Mouse (Mus musculus) adrenal gland, adult 8-10 months (tissue): Measurements from ENCODE around the gene Pnpla2. TPM values are rescaled to one million over a fixed set of nuclear protein-coding genes. Genes with fewer than 3 reads are reported as not detected.

Source experiments
- DNase-seq: peaks from one replicate; pipeline ENCODE4 v3.0.0; 2022
- total RNA-seq, 4 experiments: library from RNA; stranded (reverse); gene quantifications; 2 replicates each; pipeline ENCODE4 v1.2.4; 2022

Pnpla2 gene
- total RNA-seq, 4 experiments from 2014 or later: 256 to 532 (median 452) TPM

GRCm38 (mm10) chr7:141451928-141452327 lies 3.1 kb upstream of the Pnpla2 start:
- peak; percentile 46 for DNase-seq

- no peak for DNase-seq
Measured at GRCm38 (mm10) chr7:141453636-141454035, 1.4 kb upstream of the Pnpla2 start.

- peak; percentile 79 for DNase-seq
Measured at GRCm38 (mm10) chr7:141455610-141456314, 764 bp downstream of the Pnpla2 start.

GRCm38 (mm10) chr7:141456739-141457138 lies 1.7 kb downstream of the Pnpla2 start:
- peak; percentile 45 for DNase-seq

- DNase-seq: no peak
Measured at GRCm38 (mm10) chr7:141457236-141457635, 2.2 kb downstream of the Pnpla2 start.

- no peak for DNase-seq
Measured at GRCm38 (mm10) chr7:141457986-141458660, 3.1 kb downstream of the Pnpla2 start.

GRCm38 (mm10) chr7:141458661-141459060 lies 3.7 kb downstream of the Pnpla2 start:
- peak; percentile 24 for DNase-seq

- DNase-seq: peak; percentile 45
Measured at GRCm38 (mm10) chr7:141459301-141459711, 4.3 kb downstream of the Pnpla2 start.

GRCm38 (mm10) chr7:141460001-141460390 lies 5.0 kb downstream of the Pnpla2 start:
- no peak for DNase-seq

- DNase-seq: peak; percentile 25
Measured at GRCm38 (mm10) chr7:141460391-141461113, 5.6 kb downstream of the Pnpla2 start, which contains the start of gene Cracr2b. TSS of gene Cracr2b (plus strand) at chr7:141461094.

- peak; percentile 23 for DNase-seq
Measured at GRCm38 (mm10) chr7:141461521-141462332, 6.7 kb downstream of the Pnpla2 start.

GRCm38 (mm10) chr7:141462333-141462821 lies 7.4 kb downstream of the Pnpla2 start:
- peak; percentile 18 for DNase-seq

- DNase-seq: peak; percentile 57
Measured at GRCm38 (mm10) chr7:141463824-141464602, 9.0 kb downstream of the Pnpla2 start.

GRCm38 (mm10) chr7:141464603-141465201 lies 9.7 kb downstream of the Pnpla2 start:
- peak; percentile 26 for DNase-seq

GRCm38 (mm10) chr7:141465388-141466044 lies 10.5 kb downstream of the Pnpla2 start:
- peak; percentile 28 for DNase-seq

GRCm38 (mm10) chr7:141466045-141466394 lies 11.0 kb downstream of the Pnpla2 start:
- DNase-seq: peak; percentile 54

GRCm38 (mm10) chr7:141466607-141467148 lies 11.7 kb downstream of the Pnpla2 start:
- peak; percentile 38 for DNase-seq

GRCm38 (mm10) chr7:141467230-141468030 lies 12.4 kb downstream of the Pnpla2 start, which contains the start of gene Cd151:
TSS of gene Cd151 (plus strand) at chr7:141467392.
- DNase-seq: peak; percentile 89

- DNase-seq: peak; percentile 56
Measured at GRCm38 (mm10) chr7:141468164-141468521, 13.1 kb downstream of the Pnpla2 start.
